Mouse (Mus musculus) adrenal gland, postnatal 36 days (tissue): ENCODE data around the gene Slf2. TPM values are rescaled to one million over a fixed set of nuclear protein-coding genes. Genes with fewer than 3 reads are reported as not detected.

ENCODE experiments used
- DNase-seq, 2 experiments: peaks; one replicate each; pipeline ENCODE4 v3.0.0; 2021; ENCODE audit warnings: mixed read lengths in 1 of 2
- long read RNA-seq, 2 experiments: library from polyadenylated mRNA; stranded (forward); transcript quantifications; one replicate each; pipeline ENCODE4 v2.0.0; 2021; ENCODE audit warnings: borderline sequencing depth in 2 of 2
- total RNA-seq, 2 experiments: library from RNA; stranded (reverse); gene quantifications; 2 replicates each; pipeline ENCODE4 v1.2.3; 2021

Gene Slf2
- total RNA-seq = 10 to 100 TPM; 23.0 to 23.7 TPM
- long read RNA-seq, experiment 1, full-length matches to known transcripts = 1 of 2 reads
- long read RNA-seq, experiment 1, partial matches to known transcripts = 0 of 2 reads
- long read RNA-seq, experiment 1, other reads (novel, unspliced or antisense) = 1 of 2 reads
- long read RNA-seq, experiment 2, partial matches to known transcripts = 0 of 2 reads
- long read RNA-seq, experiment 2, other reads (novel, unspliced or antisense) = 1 of 2 reads

DNA sequence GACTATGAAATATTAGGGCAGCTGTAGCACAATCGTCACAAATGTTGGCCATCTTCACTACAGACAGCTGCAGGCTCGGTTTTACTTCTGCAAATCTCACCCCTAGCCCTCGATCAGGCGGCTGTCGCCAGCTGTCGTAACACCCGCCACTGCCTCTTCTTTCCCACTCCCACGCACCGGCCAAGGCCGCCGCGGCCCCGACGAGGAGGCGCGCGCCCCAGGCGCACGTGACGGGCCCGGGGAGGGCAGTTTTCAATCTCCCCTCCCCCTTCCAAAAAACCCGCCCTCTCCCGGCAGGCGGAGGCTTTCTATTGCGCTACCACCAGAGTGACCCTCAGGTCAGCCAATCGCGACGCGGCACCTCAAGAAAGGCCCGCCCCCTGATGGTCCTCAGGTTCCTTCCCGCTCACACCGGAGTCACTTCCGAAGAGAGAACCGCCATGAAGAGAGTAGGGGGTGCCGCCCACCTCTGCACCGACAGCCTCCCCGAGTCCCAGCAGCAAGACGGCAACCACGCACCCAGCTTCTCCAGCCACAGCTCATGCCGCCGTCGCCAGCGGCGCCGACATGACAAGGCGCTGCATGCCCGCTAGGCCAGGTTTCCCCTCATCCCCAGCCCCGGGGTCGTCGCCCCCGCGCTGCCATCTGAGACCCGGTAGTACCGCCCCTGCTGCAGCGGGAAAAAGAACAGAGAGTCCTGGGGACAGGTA lies at the start of gene Slf2:
Gene Slf2, plus strand, starts transcription at position 408 of the 710 bp plus-strand sequence.
- DNase-seq = peak; percentile 98

DNA sequence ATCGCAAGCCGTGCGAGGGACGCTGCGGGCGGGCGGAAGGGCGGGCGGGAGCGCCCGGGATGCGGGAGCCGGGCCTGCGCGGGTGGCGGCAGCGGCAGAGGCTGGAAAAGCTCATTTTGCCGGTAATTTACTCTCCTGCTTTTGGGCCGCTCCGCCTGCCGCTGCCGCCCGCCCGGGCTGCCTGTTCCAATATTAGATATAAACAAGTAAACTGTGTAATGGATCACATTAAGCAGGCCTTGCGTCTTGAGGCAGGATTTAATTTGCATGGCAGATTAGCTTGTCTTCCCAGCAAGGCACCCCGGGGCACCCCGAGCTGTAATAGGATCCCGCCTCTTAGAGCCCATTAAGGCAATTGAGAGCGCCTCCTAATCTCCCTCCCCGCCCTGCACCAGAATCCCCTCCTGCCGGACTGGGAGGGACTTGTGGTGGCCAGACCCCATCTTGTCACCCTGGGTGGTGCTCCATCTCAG lies 48.4 kb upstream of the Slf2 start:
- DNase-seq = peak in 1 of 2 experiments; percentile 35

DNA sequence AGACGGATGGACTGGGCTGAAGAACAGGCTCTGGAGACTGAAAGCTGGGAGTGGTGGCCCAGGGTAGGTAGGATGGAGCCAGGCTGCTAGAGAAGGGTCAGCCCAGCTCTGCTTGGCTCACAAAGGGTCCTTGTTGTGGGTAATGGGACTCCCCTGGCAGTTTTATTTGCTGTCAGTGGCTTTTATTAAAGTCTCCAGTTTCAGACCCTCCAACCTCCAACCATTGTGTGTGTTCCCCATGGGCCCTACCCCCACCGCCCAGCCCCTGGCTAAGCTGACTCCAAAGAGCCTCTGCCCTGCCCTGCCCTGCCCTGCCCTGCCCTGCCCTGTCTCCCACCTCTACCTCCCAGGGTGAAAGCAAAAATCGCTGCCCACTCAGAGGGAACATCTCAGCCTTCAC lies 46.6 kb upstream of the Slf2 start:
- DNase-seq = no peak

DNA sequence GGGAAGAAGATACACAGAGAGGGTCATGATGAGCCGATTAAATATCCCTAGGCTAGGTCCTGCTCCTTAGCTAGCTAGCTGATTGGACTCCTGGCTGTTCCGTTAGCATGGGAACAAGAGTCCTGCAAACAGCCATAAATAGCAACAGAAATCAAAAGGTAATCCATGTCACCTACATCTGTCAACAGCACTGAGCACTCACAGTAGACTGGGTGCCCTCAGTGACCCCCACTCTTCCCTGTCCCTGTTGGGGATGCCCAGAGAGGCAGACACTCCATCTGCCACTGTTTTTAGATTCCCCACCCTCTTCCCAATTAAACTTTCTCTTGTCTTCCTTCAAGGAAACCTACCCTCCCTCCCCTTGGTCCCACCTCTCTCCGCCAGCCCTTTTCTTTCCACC lies 44.5 kb upstream of the Slf2 start:
- DNase-seq = no peak

DNA sequence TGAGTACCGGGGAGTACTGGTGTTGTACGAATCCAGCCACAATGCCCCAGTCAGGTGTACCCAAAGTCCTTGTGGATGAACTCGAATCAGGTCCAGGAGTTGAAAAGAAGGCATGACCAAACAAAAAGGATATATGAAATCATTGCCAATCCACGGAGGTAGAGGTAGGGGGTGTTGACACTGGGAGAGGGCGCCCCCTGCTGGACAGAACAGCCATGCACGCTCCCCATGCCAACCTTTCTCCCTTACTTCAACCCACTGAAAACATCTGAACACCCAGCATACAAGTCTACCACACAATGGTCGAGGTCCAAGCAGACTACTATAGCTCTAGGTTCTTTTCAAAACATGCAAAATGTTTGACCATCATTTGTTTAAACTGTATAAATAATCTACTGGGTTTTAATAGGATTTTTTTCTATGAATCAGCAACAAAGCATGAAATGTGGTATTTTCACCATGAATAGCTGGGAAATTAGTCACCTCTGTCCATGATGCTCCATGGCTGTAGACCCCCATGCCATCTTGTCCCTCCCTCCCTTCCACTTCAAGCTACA lies 43.2 kb upstream of the Slf2 start:
- peak; percentile 78 to 80 for DNase-seq

DNA sequence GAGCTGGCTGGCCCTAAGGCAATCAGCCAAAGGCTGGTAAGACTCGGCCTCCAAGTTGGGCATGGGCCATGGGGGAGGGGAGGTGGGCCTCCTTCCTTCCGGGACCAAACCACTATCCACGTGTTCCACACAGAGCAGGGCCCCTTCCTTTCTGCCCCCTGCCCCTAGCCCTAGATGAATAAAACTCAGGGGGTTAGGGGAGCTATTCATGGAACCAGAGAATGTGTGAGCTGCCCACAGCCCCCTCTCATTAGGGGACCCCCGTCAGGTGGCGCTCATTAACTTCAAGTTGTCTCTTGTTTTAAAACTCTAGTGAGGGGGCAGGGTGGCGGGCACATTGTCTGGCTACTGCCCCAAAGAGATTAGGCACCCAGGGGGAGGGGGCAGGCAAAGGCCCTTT lies 41.4 kb upstream of the Slf2 start:
- no peak for DNase-seq

DNA sequence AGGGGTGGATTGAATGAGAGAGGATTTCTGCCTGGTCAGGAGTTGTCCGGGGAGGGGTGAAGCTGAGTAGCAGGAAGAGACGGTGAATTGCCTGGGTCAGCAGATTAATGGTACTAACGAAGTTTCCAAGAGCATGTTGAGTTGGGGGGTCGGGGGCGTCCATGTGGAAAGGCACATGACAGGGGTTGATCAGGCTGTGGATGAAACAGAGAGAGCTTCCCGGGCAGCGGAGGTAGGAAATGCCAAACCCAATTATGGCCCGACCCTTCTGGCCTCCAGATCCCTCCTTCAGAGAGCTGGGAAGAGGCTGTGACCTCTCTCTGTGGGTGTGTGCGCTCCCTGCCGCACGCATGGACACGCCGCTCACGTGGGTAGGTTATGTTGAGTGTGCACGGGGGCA lies 39.5 kb upstream of the Slf2 start:
- no peak for DNase-seq

DNA sequence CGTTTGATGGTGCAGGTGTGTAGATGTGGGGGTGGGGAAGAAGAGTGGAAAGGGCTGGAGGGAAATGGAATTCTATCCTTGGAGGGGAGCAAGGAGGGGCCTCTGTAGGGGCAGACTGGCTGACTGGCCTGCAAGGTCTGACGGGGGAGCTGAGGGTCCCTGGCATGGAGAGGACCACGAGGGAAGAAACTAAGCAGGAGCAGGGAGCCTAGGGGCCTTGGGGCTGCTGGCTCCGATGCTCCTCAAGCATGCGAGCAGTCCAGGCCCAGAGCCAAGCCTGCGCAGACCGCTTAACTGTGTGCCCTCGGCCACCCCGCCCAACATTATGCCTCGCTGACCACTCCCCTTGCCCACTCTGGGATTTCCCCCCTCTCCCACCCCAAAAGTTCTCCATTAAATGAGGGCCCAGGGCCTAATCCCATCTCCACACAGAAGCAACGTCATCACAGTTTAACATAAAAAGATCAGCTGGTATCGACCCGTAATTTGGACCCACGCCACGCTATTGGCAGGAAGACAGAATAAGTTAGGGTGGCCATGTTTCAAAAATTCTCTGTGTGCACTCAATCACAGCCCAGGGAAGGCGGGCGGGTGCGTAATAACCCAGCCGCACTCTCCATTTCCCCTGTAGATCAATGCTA lies 37.6 kb upstream of the Slf2 start:
- DNase-seq = no peak

DNA sequence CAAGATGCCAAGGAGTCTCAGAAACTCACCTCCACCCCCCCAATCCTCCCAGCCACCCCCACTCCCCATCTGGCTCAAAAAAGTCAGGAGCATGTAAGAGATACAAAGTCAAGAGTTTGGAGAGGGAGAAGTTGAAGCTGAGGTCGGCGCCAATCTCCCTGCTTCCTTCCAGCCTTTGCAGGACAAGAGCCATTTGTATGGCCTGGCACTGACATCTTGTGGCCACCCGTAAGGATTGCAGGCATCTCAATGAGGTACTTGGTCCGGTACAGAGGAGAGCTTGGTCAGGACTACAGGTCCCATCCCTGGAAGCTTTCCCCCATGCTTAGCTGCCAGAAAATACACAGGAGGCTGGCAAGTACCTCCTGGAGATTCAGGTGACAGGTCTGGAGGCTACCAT lies 35.7 kb upstream of the Slf2 start:
- peak; percentile 72 to 73 for DNase-seq

DNA sequence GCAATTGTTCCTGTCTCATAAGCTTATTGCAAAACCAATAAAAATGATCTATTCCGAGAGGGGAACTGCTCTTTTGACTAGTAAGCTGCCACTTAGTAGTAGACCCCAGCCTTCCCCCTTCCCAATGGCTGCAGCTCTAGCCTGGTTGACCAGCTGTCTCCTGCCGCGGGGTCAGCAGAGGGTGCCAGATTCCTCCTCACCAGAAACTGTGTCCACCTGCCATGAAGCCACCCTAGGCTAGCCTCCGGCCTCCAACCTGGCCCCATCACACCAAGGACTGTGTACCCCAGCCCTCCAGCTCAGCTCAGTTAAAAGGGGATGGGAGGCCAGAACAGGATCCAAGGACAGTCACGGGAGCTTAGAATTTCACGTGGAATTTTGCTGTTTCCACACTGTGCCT lies 34.5 kb upstream of the Slf2 start:
- no peak for DNase-seq

DNA sequence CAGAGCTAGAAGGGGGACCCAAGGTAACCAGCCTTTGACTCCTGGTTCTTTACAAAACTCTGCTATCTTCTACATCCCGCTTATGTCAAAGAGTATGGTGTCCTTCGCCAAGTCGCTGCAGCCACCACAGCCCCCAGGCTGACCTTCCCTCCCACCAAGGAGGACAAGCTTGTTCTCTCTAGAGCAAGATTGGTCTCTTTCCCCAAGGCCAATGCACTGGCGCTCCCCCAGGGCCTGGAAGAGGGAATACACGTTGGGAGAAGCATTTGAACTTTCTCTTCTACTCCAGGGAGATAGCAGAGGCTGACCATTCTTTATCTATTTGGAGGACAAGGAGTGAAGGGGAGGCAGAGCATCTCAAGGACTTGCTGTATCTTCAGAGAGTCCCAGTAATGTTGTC lies 33.4 kb upstream of the Slf2 start:
- peak in 1 of 2 experiments; percentile 53 for DNase-seq

DNA sequence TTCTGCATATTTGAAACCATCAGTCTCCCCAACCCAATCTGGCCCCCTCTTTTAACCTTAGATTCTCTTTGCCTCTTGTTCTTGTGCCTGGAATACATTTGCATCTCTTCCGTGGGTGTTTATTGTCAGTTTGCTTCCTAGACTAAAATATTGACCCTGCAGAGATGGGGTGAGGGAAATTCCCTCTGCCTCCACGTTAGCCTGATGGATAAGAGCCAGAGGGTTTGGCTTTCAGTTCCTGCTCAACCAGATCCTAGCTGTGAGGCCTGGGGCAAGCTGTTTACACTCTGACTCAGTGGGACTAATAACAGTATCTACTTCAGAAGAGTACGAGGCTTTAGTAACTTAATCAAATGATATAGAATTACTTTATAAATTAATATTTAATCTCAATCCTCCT lies 32.3 kb upstream of the Slf2 start:
- DNase-seq = no peak

DNA sequence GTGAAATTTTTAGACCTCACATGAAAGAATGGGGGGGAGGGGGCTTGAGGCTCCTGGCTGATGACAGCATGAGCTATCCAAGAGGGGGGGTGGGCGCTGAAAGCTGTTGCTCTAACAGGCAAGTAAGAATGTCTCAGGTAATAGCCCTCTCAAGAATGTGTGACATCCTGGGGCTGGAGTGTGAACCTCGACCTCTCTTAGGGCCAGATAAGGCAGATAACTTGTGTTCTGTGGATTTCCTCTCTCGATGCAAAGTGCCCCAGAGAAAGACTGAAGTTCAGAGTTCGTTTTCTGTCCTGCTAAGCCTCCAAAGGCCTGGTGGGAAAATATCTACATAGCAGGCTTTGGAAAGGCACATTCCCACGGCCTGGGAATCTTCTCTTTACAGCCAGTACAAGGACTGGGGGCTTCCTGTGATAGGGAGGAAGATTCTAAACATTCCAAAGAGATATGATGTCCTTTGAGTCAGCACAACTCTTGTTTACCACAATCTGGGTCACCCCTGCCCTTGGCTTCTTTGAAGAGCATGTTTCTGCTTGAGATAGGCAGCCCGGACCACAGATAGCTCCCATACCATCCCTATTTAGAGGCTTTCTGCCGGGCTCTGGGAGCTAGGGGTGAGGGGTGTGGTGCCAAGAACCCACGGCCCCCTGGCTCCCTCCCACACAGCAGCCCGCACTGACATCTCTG lies 31.7 kb upstream of the Slf2 start:
- no peak for DNase-seq

DNA sequence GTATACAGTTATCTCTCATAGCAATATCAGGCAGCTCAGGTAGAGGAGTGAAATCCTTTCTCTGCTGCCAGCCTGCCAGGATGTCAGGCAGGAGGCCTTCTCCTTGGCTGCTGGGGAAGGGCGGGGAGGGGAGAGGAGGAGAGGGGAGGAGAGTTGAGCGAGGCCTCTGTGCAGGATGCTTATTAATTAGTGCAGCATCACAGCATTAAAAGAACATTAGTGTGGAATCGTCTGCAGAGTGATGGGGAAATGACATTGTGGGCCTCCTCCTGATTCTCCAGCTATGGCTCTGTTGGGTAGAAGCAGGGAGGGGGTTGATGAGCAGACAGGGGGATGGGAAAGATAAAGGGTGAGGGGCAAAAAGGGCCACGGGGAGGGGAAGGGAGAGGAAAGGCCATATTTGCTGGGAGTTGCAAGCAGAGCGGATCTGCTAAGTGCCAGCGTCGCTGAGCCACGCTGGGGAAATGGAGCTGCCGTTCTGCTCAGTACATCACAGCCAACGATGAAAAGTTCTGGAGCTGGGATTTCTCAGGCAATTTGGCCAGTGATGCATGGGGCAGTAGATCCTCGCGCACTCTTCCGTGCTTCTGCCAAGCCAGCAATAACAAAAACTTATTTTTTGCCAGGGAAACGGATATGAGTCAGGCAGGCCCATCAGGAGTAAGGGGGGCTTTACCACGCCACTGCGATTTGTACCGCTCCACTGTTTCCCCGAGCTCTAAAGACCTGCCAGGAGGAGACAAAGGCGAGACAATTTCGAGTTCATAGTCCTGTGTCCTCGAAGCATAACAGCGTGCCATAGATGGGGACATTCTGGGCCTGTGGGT lies 30.8 kb upstream of the Slf2 start:
- peak in 1 of 2 experiments; percentile 19 for DNase-seq

DNA sequence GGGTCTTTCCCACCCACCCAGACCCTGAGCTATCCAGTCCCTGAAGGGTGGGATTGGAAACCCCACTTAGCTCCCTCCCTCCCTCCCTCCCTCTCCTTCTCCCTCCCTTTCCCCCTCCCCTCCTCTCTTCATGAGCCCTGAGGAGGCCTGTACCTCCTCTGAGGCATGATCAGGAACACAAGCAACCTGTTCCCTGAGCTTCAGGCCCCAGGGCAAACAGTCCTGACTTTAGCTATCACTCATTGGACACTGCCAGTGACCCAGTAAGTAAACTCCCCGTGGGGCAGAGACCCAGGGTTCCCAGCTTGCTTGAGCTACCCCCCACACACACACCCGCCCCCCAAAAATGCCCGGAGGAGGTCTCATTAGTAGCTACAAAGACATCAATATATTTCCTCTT lies 29.9 kb upstream of the Slf2 start:
- DNase-seq = no peak

DNA sequence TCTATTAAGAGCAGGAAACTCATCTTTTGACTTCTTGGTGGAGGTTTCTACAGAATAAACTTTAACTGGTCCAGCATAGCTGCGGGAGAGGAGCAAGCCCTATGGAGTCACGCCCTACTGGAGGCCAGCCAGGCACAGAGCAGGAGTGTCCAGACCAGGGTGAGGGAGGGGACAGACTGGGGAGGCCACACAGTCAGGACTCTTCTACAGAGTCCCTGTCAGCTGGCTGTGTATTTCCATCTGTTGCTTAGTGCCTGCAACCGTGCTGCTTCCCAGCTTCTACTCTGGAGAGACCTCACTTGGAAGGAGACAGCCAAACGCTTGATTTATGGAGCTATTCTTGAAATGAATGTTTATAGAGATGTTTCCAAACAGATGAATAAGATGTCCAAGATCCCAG lies 28.6 kb upstream of the Slf2 start:
- peak in 1 of 2 experiments; percentile 28 for DNase-seq

DNA sequence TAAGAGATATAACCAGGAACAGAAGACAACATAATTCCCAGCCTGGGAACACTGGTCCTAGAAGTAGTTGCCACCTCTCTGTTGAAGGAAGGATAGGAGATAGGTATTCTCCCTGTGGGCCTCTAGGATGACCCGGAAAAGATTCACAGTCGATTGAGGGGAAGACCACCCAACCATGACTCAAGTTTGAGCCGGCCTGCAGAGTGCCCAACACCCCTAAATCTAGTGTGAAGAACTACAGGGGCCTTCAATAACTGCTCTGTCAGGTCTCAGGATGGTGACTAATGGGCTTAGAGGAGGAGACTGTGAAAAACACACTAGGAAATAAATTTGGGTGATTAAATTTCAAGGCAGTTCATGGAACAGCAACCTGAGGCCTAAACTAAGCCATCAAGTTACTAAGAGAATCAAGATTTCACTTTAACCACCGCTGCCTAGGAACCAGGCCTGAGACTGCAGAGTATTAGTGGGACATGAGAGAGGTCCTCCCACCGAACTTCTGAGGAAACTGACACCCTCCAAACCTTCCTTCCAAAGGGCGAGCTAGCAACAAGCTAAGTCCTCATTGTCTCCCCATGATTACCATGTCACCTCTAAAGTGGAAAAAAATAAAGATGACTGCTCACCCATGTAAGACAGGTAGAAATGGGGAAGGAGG lies 27.5 kb upstream of the Slf2 start:
- no peak for DNase-seq

DNA sequence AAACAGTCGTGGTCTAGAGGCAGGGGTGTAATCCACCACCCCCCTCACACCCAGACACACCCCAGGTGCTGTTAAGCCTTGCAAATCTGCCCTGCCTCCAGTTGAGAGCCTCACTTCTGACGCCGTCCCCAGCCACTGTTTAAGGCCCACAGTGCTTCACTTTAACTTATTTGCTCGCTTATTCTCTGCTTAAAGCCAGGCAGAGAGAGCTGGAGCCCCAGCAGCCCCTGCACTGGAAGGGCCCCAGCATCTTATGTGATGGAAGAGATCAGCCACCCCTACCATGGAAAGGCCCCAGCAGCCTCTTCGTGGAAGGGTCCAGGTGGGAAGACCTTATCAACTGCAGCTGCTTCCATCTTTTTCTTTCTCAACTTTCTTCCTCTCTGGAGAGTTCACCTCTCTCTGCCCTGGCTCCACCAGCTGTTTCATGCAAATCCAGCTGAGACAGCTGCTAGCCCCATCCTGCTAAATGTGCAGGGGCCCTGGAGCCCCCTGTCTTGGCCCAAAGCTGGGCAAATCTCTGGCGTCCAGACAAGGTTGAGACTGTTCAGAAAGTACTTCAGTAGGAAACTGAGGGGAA lies 26.7 kb upstream of the Slf2 start:
- no peak for DNase-seq

DNA sequence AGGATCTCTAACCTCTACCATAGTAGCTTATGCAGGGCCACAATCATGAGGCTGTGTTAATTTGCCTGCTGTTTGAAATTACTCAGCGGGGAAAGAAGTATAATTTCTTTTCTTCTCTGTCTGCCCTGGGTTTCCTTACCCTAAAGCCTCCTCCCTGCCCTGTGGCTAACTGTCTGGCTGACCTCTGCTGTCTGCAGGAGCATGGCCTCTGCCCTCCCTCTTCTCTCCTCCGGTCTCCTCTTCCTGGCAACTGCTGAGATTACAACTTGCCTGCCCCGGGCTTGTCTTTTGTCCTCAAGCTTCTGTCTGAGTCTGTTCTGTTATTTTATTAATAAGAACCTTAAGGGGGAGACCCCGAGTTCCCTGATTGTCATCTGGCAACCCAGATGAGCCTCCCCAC lies 25.6 kb upstream of the Slf2 start:
- DNase-seq = no peak

DNA sequence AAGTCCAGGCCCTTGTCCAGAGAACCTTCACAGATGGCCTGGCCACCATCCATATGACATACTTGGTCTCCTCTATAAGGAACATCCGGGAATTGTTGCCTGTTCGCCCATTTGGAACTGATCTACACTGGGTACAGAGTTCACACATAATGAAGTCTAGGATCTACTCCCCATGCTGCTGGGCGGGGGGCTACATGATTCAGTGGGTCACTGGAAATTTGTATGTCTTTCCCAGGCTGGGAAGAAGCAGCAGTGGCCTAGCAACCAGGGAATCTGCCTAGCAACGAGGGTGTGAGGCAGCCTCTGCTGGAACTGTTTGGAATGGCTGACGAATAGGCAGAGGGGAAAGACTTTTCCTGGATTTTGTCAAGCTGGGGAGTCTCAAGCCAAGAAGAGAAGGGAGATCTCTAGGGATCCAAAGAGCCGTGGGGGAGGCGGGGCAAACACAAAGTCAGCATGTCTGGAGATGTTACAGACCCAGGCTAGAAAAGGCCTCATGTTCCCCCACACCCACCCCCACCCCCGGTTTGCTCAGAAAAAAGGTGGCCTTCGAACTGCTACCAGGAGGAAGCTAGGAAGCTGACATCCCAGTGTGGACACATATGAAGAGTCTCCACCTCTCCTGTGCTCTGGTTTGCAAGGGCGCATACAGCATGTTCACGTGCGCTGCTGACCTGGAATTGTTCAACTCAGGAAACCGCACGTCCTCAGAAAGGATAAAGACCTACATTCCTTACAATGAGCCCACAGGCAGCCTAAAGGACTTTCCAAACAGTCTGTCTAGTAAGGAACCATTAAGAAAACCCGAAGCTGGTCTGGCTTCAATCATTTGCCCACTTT lies 22.9 kb upstream of the Slf2 start:
- DNase-seq = no peak
